Mouse (Mus musculus) kidney, embryonic 15.5 days (tissue): ENCODE results near the gene Specc1. TPM values are rescaled to one million over a fixed set of nuclear protein-coding genes. Genes with fewer than 3 reads are reported as not detected.

Experiments
- ATAC-seq: fragments of 200-750 bp; cut with Nextera tagmentation; replicated peaks from 2 replicates; pipeline ENCODE4 v1.8.0; 2017; ENCODE audit warnings: moderate TSS enrichment; ENCODE audit not compliant: low FRiP score
- H3K27ac ChIP-seq: fragments of 300-500 bp; sonication (generic); 2 replicates; pipeline ENCODE4 v1.5.1; 2015; ENCODE audit warnings: mild to moderate bottlenecking, inconsistent platforms
- H3K27me3 ChIP-seq: fragments of 300-500 bp; sonication (generic); 2 replicates; pipeline ENCODE4 v1.6.1; 2015; ENCODE audit warnings: inconsistent platforms
- H3K36me3 ChIP-seq: fragments of 300-500 bp; sonication (generic); 2 replicates; pipeline ENCODE4 v1.6.1; 2015; ENCODE audit warnings: inconsistent platforms
- H3K4me1 ChIP-seq: fragments of 300-500 bp; sonication (generic); 2 replicates; pipeline ENCODE4 v1.6.1; 2015; ENCODE audit warnings: inconsistent platforms
- H3K4me2 ChIP-seq: fragments of 300-500 bp; sonication (generic); 2 replicates; pipeline ENCODE4 v1.6.1; 2015; ENCODE audit warnings: moderate library complexity, mild to moderate bottlenecking, inconsistent platforms
- H3K4me3 ChIP-seq: fragments of 300-500 bp; sonication (generic); replicated peaks from 2 replicates; pipeline ENCODE4 v1.5.1; 2015; ENCODE audit warnings: mild to moderate bottlenecking, inconsistent platforms
- H3K9ac ChIP-seq: fragments of 300-500 bp; sonication (generic); 2 replicates; pipeline ENCODE4 v1.6.1; 2015; ENCODE audit warnings: mild to moderate bottlenecking, inconsistent platforms
- H3K9me3 ChIP-seq: fragments of 300-500 bp; sonication (generic); replicated peaks from 2 replicates; pipeline ENCODE4 v1.6.1; 2016; ENCODE audit warnings: inconsistent platforms
- WGBS: fragments of 180-500 bp; shearing (Covaris S2); methylation state at CpG from one replicate; pipeline ENCODE4 v1.1.7; 2015; ENCODE audit warnings: mixed read lengths; 5-methylcytosine and 5-hydroxymethylcytosine counted together
- polyA plus RNA-seq: library from polyadenylated mRNA; unstranded; fragments of >200 nt; fragmentation: Nextera tagmentation; extraction: Ambion mirVana; gene quantifications from 2 replicates; pipeline ENCODE4 v1.2.1, GENCODE M21; 2015

Specc1 gene
- polyA plus RNA-seq, 1 experiment from 2014 or later = 9.9 TPM

DNA sequence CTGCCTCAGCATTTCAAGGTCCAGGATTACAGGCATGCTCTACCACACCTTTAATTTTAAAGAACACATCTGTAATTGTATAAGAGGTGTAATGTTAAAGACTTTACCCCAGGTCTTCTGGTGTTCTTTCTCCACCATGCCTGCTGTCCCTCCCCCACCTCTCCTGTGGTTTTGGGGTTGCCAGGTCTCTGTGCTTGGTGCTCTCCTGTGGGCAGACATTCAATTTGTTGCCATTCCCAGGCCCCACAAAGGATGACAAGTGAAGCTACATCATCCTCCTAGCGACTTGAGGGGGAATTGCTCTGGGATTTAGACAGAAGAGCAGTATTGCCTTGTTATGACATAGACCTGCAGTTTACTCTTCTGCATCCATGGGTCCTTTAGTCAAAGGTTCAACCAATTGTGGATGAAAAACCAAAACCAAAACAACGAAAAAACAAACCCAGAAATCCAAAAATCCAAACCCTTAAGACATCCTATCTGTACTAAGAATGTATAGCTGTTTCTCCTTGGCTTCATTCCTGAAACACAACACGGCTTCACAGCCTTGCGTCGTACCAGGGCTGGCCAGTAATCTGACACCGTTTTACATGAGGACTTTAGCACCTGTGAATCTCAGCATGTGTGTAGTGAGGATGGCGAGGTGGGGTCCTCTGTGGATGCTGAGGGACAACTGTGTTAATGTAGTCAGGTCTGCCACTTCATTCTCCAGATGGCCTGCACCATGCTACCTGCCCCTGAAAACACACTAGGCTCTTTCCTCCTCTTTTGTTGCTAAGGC is 15.1 kb downstream of the Specc1 start:
- Histone ChIP-seq H3K36me3 (no peaks in the 10 kb centered on the region), H3K4me2 (no peak overlapping the region), H3K4me3 (no peak overlapping the region), H3K9ac (no peak overlapping the region), H3K4me1 (peaks cover 14% of the 10 kb centered on the region; the same call in 1 of the 2 replicates), H3K9me3 (no peaks in the 10 kb centered on the region), H3K27me3 (no peaks in the 10 kb centered on the region), H3K27ac (no peak overlapping the region)
- no peak for ATAC-seq
- WGBS = 34% methylated on average over 7 of the region's 7 CpGs

DNA sequence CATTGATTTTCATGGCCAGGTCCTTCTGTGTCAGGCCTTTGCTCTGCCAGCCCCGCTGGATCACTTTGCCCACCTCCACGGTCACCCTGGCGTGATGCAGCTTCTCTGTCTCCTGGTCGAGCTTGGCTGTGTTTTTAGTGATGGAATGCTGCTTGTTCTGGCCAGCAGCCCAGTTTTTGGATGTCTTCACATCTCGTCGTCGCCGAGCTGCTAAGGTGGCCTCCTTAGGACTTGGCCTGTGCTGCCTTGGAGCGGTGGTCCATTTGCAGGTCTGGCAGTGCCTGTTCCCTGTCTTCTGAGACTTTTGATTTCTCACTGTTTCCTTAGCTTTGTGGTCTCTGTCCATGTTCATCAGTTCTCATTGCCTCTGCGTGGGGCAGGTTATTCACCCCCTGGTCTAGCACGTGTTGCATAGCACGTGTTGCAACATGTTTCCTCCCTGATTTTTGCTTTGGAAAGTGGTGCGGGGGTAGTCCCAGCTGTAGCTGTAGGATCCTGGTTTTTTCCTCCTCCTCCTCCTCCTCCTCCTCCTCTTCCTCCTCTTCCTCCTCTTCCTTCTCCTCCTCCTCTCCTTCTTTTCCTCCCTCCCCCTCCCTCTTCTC is 17.6 kb downstream of the Specc1 start:
- no peak overlapping the region for H3K9ac ChIP-seq
- no peak overlapping the region for H3K4me2 ChIP-seq
- H3K27me3 ChIP-seq = no peaks in the 10 kb centered on the region
- no peaks in the 10 kb centered on the region for H3K36me3 ChIP-seq
- H3K9me3 ChIP-seq = no peaks in the 10 kb centered on the region
- no peak overlapping the region for H3K27ac ChIP-seq
- peaks cover 14% of the 10 kb centered on the region; the same call in 1 of the 2 replicates for H3K4me1 ChIP-seq
- no peak for ATAC-seq
- 50% methylated on average over 13 of the region's 13 CpGs for WGBS
- H3K4me3 ChIP-seq = no peak overlapping the region

DNA sequence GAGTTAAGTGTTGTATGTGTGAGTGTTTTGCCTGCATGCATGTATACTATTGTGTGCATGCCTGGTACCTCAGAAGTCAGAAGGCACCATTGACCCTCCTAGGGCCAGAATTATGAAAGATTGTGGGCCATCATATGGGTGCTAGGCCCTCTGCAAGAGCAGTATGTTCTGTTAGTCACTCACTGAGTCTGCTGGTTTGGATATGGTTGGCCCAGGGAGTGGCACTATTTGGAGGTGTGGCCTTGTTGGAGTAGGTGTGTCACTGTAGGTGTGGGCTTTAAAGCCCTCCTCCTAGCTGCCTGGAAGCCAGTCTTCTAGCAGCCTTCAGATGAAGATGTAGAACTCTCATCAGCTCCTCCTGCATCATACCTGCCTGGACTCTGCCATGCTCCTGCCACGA is 19.2 kb downstream of the Specc1 start:
- no peak for ATAC-seq
- 78% methylated on average over 1 of the region's 1 CpGs for WGBS
- no peak overlapping the region for H3K9ac ChIP-seq
- no peak overlapping the region for H3K4me2 ChIP-seq
- no peaks in the 10 kb centered on the region for H3K36me3 ChIP-seq
- H3K4me3 ChIP-seq = no peak overlapping the region
- no peaks in the 10 kb centered on the region for H3K27me3 ChIP-seq
- H3K27ac ChIP-seq = no peak overlapping the region
- no peaks in the 10 kb centered on the region for H3K9me3 ChIP-seq
- peaks cover 14% of the 10 kb centered on the region; the same call in 1 of the 2 replicates for H3K4me1 ChIP-seq

DNA sequence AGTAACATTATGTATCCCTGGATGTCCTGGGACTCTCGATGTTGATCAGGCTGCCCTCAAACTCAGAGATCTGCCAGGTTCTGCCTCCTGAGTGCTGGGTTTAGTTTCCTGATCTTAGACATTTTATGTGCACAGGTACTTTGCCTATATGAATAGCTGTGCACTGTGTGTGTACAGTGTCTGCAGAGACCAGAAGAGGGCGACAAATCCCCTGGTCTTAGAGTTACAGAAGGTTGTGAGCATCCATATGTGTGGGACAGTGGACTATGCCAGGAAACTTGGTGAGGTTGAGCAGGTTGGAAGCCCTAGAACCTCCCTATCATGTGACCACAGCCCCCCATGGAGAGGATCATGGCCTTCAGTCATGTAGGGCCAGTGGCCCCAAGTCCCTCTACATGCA is 24.7 kb downstream of the Specc1 start:
- Histone ChIP-seq H3K4me2 (no peak overlapping the region), H3K9me3 (no peaks in the 10 kb centered on the region), H3K9ac (no peak overlapping the region), H3K27ac (no peak overlapping the region), H3K4me1 (no peaks in the 10 kb centered on the region), H3K36me3 (no peaks in the 10 kb centered on the region), H3K27me3 (no peaks in the 10 kb centered on the region), H3K4me3 (no peak overlapping the region)
- ATAC-seq = no peak
- 73% methylated on average over 2 of the region's 2 CpGs for WGBS

DNA sequence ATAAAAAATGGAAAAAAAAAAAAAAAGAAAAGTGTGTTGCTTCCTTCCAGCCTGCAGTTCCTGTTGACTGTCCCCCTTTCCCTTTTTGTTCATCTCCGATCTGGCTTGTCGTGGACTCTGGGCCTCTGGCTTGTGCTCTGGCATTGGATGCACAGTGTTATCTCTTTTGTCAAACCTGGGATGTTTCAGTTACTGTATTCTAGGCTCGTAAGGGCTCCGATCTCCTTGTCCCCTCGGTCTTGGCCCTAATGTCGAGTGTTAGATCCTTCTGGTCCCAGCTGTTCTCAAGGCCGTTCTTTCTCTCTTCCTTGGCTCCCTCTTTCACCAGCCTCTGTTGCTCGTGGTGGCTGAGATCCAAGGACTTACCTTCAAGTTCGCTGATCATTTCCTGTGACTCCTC is 26.3 kb downstream of the Specc1 start:
- no peak overlapping the region for H3K9ac ChIP-seq

DNA sequence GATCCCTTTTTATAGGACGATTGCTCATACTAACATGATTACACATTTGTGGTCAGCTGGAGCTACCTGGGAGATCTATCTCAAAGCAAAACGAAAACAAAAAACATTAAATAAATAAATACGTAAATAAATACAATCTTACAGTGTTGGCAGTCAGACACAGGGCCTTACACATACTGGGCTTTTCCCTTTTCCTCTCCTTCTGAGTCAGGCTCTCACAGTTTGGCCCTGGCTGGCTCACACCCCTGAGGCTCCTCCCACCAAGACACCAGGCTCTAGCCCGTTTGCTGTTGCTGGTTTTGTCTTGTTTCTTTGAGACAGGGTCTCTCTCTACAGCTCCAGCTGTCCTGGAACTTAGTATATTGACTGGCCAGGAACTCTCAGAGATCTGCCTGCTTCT is 30.4 kb downstream of the Specc1 start:
- no peak overlapping the region for H3K9ac ChIP-seq
- H3K4me3 ChIP-seq = no peak overlapping the region
- H3K27me3 ChIP-seq = no peaks in the 10 kb centered on the region
- H3K4me2 ChIP-seq = no peak overlapping the region
- no peaks in the 10 kb centered on the region for H3K9me3 ChIP-seq
- H3K27ac ChIP-seq = no peak overlapping the region
- no peaks in the 10 kb centered on the region for H3K4me1 ChIP-seq
- WGBS = 78% methylated on average over 4 of the region's 4 CpGs
- no peak for ATAC-seq
- H3K36me3 ChIP-seq = no peaks in the 10 kb centered on the region

More for the DNA sequence above, 26.3 kb downstream of the Specc1 start:
- 78% methylated on average over 9 of the region's 9 CpGs for WGBS
- Histone ChIP-seq H3K4me3 (no peak overlapping the region), H3K27me3 (no peaks in the 10 kb centered on the region), H3K4me1 (no peaks in the 10 kb centered on the region), H3K4me2 (no peak overlapping the region), H3K36me3 (no peaks in the 10 kb centered on the region), H3K9me3 (no peaks in the 10 kb centered on the region), H3K27ac (no peak overlapping the region)
- ATAC-seq = no peak

DNA sequence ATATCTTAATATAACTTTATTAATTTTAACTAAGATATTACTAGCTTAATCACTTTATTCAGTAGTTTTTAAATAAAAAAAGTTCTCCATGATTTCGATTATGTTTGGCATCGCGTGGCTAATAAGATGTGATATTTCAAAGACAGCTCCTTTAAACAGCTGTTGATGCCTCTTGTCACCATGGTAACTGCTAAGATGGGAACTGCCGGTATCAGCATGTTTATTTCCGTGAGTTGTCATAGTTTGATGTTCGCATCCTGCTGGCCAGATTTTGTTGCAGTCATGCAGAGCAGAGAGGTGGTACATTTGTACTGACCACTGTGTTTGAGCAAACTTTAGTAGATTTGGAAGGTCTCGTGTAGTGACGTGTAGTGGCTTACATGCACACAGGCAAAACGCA is 33.1 kb downstream of the Specc1 start:
- Histone ChIP-seq H3K4me2 (no peak overlapping the region), H3K27me3 (no peaks in the 10 kb centered on the region), H3K4me3 (no peak overlapping the region), H3K9me3 (0 out of 2 replicates have a peak, but pooled peaks cover 4% of the 10 kb centered on the region), H3K27ac (no peak overlapping the region), H3K4me1 (no peaks in the 10 kb centered on the region), H3K36me3 (no peaks in the 10 kb centered on the region), H3K9ac (no peak overlapping the region)
- 68% methylated on average over 9 of the region's 9 CpGs for WGBS
- no peak for ATAC-seq

DNA sequence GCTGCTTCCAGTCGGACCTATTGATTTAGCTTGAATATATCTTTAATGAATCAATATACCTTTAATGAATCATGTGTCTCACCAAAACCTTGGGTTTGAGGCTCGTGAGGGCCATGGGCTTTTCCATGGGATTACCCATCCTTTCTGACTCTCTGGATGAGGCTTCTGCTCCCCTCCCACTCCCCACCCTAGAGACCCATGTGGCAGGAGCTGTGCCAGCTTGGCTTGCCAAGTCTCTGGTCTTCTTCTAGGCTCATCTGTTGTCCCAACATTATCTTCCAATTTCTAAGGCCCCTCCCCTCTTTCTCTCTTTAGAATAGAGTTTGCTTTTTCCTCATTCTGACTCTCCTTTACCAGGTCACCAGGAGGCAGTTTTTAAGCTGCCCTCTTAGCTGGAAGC is 35.0 kb downstream of the Specc1 start:
- no peaks in the 10 kb centered on the region for H3K36me3 ChIP-seq
- H3K9me3 ChIP-seq = 0 out of 2 replicates have a peak, but pooled peaks cover 4% of the 10 kb centered on the region
- H3K27me3 ChIP-seq = no peaks in the 10 kb centered on the region
- H3K27ac ChIP-seq = no peak overlapping the region
- H3K4me3 ChIP-seq = no peak overlapping the region
- H3K4me2 ChIP-seq = no peak overlapping the region
- 80% methylated on average over 2 of the region's 2 CpGs for WGBS
- ATAC-seq = no peak
- no peak overlapping the region for H3K9ac ChIP-seq
- no peaks in the 10 kb centered on the region for H3K4me1 ChIP-seq

DNA sequence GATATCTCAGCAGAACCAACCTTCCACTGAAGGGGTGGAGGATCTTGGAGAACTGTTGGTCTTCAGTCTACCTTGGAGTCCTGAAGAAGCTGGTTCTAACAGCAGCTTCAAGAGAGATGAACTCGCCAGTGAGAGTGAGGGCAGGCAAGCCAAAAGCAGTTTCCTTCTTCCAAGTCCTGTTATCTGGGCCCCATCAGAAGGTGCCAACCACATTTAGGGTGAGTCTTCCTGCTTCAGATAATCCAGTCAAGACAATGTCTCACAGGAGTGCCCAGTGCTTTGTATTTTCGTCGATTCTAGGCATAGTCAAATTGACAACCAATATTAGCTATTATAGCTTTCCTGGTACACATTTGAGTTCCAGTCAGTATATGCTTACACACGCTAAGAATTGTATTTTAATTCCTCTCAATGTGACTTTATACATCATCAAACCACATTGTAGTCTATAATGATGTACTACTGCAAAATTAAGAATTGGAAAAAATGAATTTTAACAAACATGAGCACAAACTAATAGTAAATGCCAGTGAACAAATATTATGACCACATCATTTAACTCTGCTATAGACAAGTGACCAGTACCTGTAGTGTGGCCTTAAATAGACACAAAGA is 36.2 kb downstream of the Specc1 start:
- no peak overlapping the region for H3K4me3 ChIP-seq
- 91% methylated on average over 4 of the region's 4 CpGs for WGBS
- no peak for ATAC-seq
- H3K27me3 ChIP-seq = no peaks in the 10 kb centered on the region
- no peak overlapping the region for H3K9ac ChIP-seq
- H3K4me1 ChIP-seq = no peaks in the 10 kb centered on the region
- 0 out of 2 replicates have a peak, but pooled peaks cover 4% of the 10 kb centered on the region for H3K9me3 ChIP-seq
- no peak overlapping the region for H3K27ac ChIP-seq
- H3K36me3 ChIP-seq = no peaks in the 10 kb centered on the region
- no peak overlapping the region for H3K4me2 ChIP-seq

DNA sequence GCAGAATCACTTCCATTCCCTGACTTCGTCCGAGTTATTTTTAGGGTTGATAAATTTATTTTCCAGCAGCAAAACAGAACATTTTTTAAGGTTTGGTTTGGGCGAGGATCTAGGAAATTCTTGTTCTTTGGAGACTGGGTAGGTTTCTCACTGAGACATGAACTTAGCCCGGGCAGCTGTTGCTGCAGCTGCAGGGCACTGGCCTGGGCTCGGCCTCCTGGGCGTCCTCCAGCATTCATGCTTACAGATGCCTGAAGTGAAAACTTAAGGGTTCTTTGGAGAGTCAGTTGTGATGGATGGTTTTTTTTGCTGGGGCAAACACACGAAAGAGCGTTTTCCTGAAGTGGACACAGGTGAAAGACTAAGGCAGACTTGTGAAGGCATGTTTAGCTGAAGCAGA is 42.9 kb downstream of the Specc1 start:
- H3K4me2 ChIP-seq = no peak overlapping the region
- no peak for ATAC-seq
- no peaks in the 10 kb centered on the region for H3K27me3 ChIP-seq
- 87% methylated on average over 8 of the region's 8 CpGs for WGBS
- H3K4me3 ChIP-seq = no peak overlapping the region
- H3K9ac ChIP-seq = no peak overlapping the region
- H3K36me3 ChIP-seq = no peaks in the 10 kb centered on the region
- no peak overlapping the region for H3K27ac ChIP-seq
- H3K9me3 ChIP-seq = no peaks in the 10 kb centered on the region
- no peaks in the 10 kb centered on the region for H3K4me1 ChIP-seq

DNA sequence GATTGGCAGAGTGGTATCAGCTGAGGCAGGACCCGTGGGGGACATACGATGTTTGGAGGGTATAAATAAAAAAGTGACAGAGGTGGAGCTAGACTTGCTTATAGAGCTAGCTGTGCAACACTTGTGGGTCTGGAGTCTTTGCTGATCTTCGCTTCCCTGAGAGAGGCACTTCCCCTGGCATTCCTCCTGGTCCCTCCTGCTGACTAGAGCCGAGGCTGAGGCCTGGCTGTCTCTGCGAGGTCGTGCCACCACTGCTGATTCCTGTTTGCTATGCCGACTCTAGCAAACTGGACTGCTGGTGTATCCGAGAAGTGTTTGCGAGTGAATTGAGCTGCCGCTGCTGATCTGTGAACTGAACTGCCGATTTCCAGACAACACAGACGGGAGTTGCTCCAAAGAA is 43.5 kb downstream of the Specc1 start:
- Histone ChIP-seq H3K27ac (no peak overlapping the region), H3K9me3 (no peaks in the 10 kb centered on the region), H3K4me1 (peaks cover under 1% of the 10 kb centered on the region), H3K9ac (no peak overlapping the region), H3K4me3 (no peak overlapping the region), H3K36me3 (no peaks in the 10 kb centered on the region), H3K27me3 (no peaks in the 10 kb centered on the region), H3K4me2 (no peak overlapping the region)
- WGBS = 85% methylated on average over 12 of the region's 12 CpGs
- ATAC-seq = no peak

DNA sequence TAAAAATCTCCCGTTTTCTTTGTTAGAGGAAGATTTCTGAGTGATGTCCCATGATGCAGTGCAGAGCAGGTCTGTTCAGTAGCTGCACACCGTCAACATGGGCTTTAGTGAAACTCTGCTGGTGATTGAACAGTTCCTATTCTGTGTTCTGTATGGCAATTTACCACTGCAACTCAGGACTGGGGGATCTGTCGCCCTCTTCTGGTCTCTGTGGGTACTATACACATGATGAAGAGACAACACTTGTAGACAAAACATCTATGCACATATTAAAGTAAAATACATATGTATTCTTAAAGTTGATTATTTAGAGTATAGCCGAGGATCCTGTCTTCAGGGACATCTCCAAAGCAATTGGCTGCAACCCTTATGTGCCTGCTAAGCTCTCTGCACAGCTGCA is 45.4 kb downstream of the Specc1 start:
- no peaks in the 10 kb centered on the region for H3K36me3 ChIP-seq
- H3K27me3 ChIP-seq = no peaks in the 10 kb centered on the region
- H3K4me3 ChIP-seq = no peak overlapping the region
- WGBS = 78% methylated on average over 4 of the region's 4 CpGs
- no peak for ATAC-seq
- no peak overlapping the region for H3K27ac ChIP-seq
- H3K4me1 ChIP-seq = peaks cover 10% of the 10 kb centered on the region
- no peaks in the 10 kb centered on the region for H3K9me3 ChIP-seq
- H3K4me2 ChIP-seq = no peak overlapping the region
- H3K9ac ChIP-seq = no peak overlapping the region
